ENCODE assay signal across 28 mouse cellular contexts in genomic region chr2:70918516-70918915, GRCm38 (mm10).
"Had no signal": no experiment of that assay in that cellular context is flagged by ENCODE, and none has a peak within 500 bp of the region (broad histone marks: within the 10 kb centered on the region; RNA-seq: fewer than 3 reads in every experiment).

No protein-coding gene starts in this region.

- H3K27ac ChIP-seq: gastrocnemius, adult 2 months; heart, embryonic 13.5 days; heart, embryonic 15.5 days; hindbrain, embryonic 10.5 days; hindbrain, embryonic 12.5 days; hindbrain, embryonic 15.5 days; hindbrain, postnatal 0 days; kidney, embryonic 15.5 days; kidney, postnatal 0 days; limb, embryonic 13.5 days; limb, embryonic 15.5 days; liver, embryonic 12.5 days; liver, embryonic 14.5 days had no signal

- H3K4me2 ChIP-seq: heart, embryonic 11.5 days; heart, embryonic 13.5 days; heart, embryonic 15.5 days; hindbrain, embryonic 12.5 days; hindbrain, embryonic 15.5 days; kidney, embryonic 15.5 days; limb, embryonic 13.5 days; limb, embryonic 15.5 days; liver, embryonic 12.5 days had no signal

- DNase-seq: gastrocnemius, adult 2 months; gastrocnemius, postnatal 10 days; gastrocnemius, postnatal 25 days; heart, adult 18-20 months; heart, postnatal 14 days; heart, postnatal 36 days; kidney, adult 11 months; kidney, adult 2 months; kidney, adult 9 months; kidney, postnatal 14 days; kidney, postnatal 36 days; layer of hippocampus, adult 9-11 months; layer of hippocampus, postnatal 36 days; left cerebral cortex, postnatal 4 days had no signal

- H3K4me3 ChIP-seq: gastrocnemius, adult 2 months; heart, embryonic 13.5 days; heart, embryonic 15.5 days; hindbrain, embryonic 10.5 days; hindbrain, embryonic 12.5 days; hindbrain, embryonic 15.5 days; kidney, embryonic 15.5 days; limb, embryonic 13.5 days; limb, embryonic 15.5 days; liver, embryonic 12.5 days had no signal

- H3K4me1 ChIP-seq: hindbrain, embryonic 12.5 days; hindbrain, embryonic 15.5 days; kidney, embryonic 15.5 days; limb, embryonic 15.5 days had no signal

- H3K9ac ChIP-seq: heart, embryonic 13.5 days; heart, embryonic 15.5 days; hindbrain, embryonic 12.5 days; hindbrain, embryonic 15.5 days; kidney, embryonic 15.5 days; limb, embryonic 13.5 days; limb, embryonic 15.5 days; liver, embryonic 12.5 days; liver, embryonic 14.5 days had no signal

- ATAC-seq: hindbrain, postnatal 0 days; intestine, embryonic 16.5 days; liver, embryonic 12.5 days had no signal

- H3K27me3 ChIP-seq: heart, embryonic 13.5 days; heart, embryonic 15.5 days; hindbrain, embryonic 12.5 days; hindbrain, embryonic 15.5 days; kidney, embryonic 15.5 days; limb, embryonic 13.5 days; limb, embryonic 15.5 days had no signal

- H3K9me3 ChIP-seq: heart, embryonic 13.5 days; heart, embryonic 15.5 days; hindbrain, embryonic 10.5 days; hindbrain, embryonic 12.5 days; hindbrain, embryonic 15.5 days; kidney, embryonic 15.5 days; limb, embryonic 13.5 days; limb, embryonic 15.5 days; liver, embryonic 12.5 days had no signal

- H3K36me3 ChIP-seq: heart, embryonic 13.5 days; heart, embryonic 15.5 days; hindbrain, embryonic 10.5 days; hindbrain, embryonic 12.5 days; hindbrain, embryonic 15.5 days; kidney, embryonic 15.5 days; limb, embryonic 13.5 days; limb, embryonic 15.5 days; liver, embryonic 12.5 days had no signal
